Comparison of ENCODE assay signal across 17 mouse cellular contexts in the genomic region with DNA sequence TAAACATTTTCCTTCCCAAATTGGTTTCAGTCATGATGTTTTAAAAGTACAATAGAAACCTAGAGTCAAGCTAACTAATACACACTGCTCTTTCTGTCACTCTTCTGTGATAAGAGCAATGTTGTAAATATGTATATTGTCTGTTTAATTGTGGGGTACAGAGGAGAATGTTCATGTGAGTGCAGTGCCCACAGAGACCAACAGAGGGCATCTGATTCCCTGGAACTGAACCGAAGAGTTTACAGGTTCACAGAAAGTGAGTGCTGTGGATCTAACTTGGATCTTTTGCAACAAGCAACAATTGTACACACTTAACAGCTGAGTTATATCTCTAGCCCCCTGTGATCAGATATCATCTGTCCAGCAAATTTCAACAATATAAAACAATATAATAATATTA.
A peak's percentile ranks its signal among the peaks of the same experiment; 100 is the strongest.
DNase-seq lines count a peak whose midpoint lies in the region; TF ChIP-seq lines count a peak whose summit lies in the region.
"Had no signal": no experiment of that assay in that cellular context is flagged by ENCODE, and none has a peak within 500 bp of the region (broad histone marks: within the 10 kb centered on the region; RNA-seq: fewer than 3 reads in every experiment).

No protein-coding gene starts in this region.

- peak; percentile 58 for TF ChIP-seq CTCF in layer of hippocampus, adult 2 months (conservative IDR thresholded peaks at IDR 0.05)

- peak; percentile 4 for DNase-seq in embryo, embryonic 10.5 days (ENCODE audit: low spot score)
- DNase-seq in embryo, embryonic 11 days: no peak
- no peak for DNase-seq in layer of hippocampus, adult 2 months (ENCODE audit: low spot score in 2 of 2)
- no peak for DNase-seq in layer of hippocampus, adult 9-10 months (ENCODE audit: low spot score)
- peak; percentile 36 for DNase-seq in thymus, postnatal 4 days
- DNase-seq in thymus, adult 18-20 months: no peak
- no peak for DNase-seq in frontal cortex, postnatal 10 days (ENCODE audit: low spot score in 2 of 2)
- DNase-seq in ovary, postnatal 14 days (ENCODE audit: low spot score): no peak
- DNase-seq: adrenal gland, postnatal 10 days; cerebellum, adult 18-20 months; cerebellum, postnatal 36 days; kidney, adult 11 months; thymus, postnatal 36 days had no signal

- no peak overlapping the region for H3K4me3 ChIP-seq in layer of hippocampus, adult 2 months
- H3K4me3 ChIP-seq: embryonic facial prominence, embryonic 12.5 days; limb, embryonic 15.5 days; neural tube, embryonic 13.5 days had no signal

- no peak overlapping the region for H3K27ac ChIP-seq in layer of hippocampus, adult 2 months
- H3K27ac ChIP-seq: embryonic facial prominence, embryonic 12.5 days; hindbrain, embryonic 14.5 days; limb, embryonic 15.5 days; neural tube, embryonic 13.5 days had no signal

Comparison
In these comparisons a context has a peak if more than half of its experiments do, and no peak if none do; other contexts are left out.
1. DNase-seq: peak in embryo, embryonic 10.5 days (single experiment) and thymus, postnatal 4 days (single experiment); none in embryo, embryonic 11 days (single experiment), layer of hippocampus, adult 2 months (0 of 2), layer of hippocampus, adult 9-10 months (single experiment), thymus, adult 18-20 months (0 of 2), frontal cortex, postnatal 10 days (0 of 2) and ovary, postnatal 14 days (single experiment).